Comparison of ENCODE assay signal across 10 mouse cellular contexts in the genomic region with DNA sequence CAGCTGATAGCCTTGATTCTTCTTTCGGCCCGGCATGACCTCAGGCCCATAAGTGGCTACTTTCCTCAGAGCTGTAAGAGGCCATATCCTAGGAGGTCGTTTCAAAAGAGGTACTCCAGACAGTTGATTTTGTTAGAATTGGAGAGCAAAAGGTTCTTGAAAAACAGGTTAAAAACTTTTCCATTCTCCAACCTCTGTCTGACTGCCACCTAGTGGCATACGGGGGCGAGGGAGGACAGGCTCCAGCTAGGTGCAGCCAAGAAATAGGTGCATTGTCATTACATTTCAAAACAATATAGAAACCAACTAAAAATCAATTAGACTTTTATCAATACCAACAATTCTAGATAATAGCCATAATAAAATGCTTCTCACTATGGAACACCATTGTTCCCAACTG.
DNase-seq lines count a peak whose midpoint lies in the region; ATAC-seq and TF ChIP-seq lines count a peak whose summit lies in the region.
"Had no signal": no experiment of that assay in that cellular context is flagged by ENCODE, and none has a peak within 500 bp of the region (broad histone marks: within the 10 kb centered on the region; RNA-seq: fewer than 3 reads in every experiment).

No protein-coding gene starts in this region.

- H3K4me3 ChIP-seq in heart, postnatal 0 days (ENCODE audit: low read depth, low read length), result no peak overlapping the region
- no peak overlapping the region for H3K4me3 ChIP-seq in neural tube, embryonic 15.5 days (replicated peaks)
- H3K4me3 ChIP-seq in midbrain, embryonic 16.5 days (ENCODE audit: low read depth, low read length), result no peak overlapping the region
- no peak overlapping the region for H3K4me3 ChIP-seq in forebrain, embryonic 10.5 days
- H3K4me3 ChIP-seq: heart, embryonic 13.5 days; midbrain, embryonic 15.5 days had no signal

- H3K9me3 ChIP-seq in heart, postnatal 0 days (replicated peaks; ENCODE audit: control insufficient read depth, low read length), result no peaks in the 10 kb centered on the region
- H3K9me3 ChIP-seq in neural tube, embryonic 15.5 days (replicated peaks), result no peaks in the 10 kb centered on the region
- no peaks in the 10 kb centered on the region for H3K9me3 ChIP-seq in midbrain, embryonic 16.5 days (replicated peaks; ENCODE audit: control insufficient read depth, low read length, poor library complexity, severe bottlenecking)
- no peaks in the 10 kb centered on the region for H3K9me3 ChIP-seq in forebrain, embryonic 10.5 days
- H3K9me3 ChIP-seq: midbrain, embryonic 15.5 days had no signal

- no peaks in the 10 kb centered on the region for H3K27me3 ChIP-seq in heart, postnatal 0 days (ENCODE audit: control insufficient read depth, insufficient read depth, low read length)
- H3K27me3 ChIP-seq in neural tube, embryonic 15.5 days (replicated peaks), result 0 out of 2 replicates have a peak, but pooled peaks cover 3% of the 10 kb centered on the region
- H3K27me3 ChIP-seq in midbrain, embryonic 16.5 days (ENCODE audit: control insufficient read depth, insufficient read depth, low read depth, low read length), result no peaks in the 10 kb centered on the region; the same call in 1 of the 2 replicates
- peaks cover 50% of the 10 kb centered on the region for H3K27me3 ChIP-seq in forebrain, embryonic 10.5 days (ENCODE audit: poor library complexity, severe bottlenecking)
- H3K27me3 ChIP-seq: heart, embryonic 13.5 days had no signal

- no peak for ATAC-seq in heart, postnatal 0 days (ENCODE audit: insufficient read depth, low read depth)
- no peak for ATAC-seq in neural tube, embryonic 15.5 days (ENCODE audit: low FRiP score)
- no peak for ATAC-seq in midbrain, embryonic 16.5 days
- ATAC-seq: midbrain, embryonic 15.5 days had no signal

- DNase-seq in heart, postnatal 0 days (ENCODE audit: low spot score), result no peak
- DNase-seq in heart, adult 8-10 months (ENCODE audit: low spot score), result no peak
- peak; percentile 12 for DNase-seq in neural tube, embryonic 10.5 days (ENCODE audit: extremely low spot score, low spot score)
- peak; percentile 3 for DNase-seq in brain, adult 2 months (ENCODE audit: low read depth, low spot score)
- peak; percentile 4 for DNase-seq in lung, postnatal 25 days (ENCODE audit: low spot score)
- no peak for DNase-seq in forebrain, embryonic 10.5 days (ENCODE audit: extremely low spot score, low spot score)

- H3K9ac ChIP-seq in heart, postnatal 0 days (replicated peaks; ENCODE audit: low read depth, low read length), result no peak overlapping the region
- H3K9ac ChIP-seq in neural tube, embryonic 15.5 days (replicated peaks), result no peak overlapping the region
- no peak overlapping the region for H3K9ac ChIP-seq in midbrain, embryonic 16.5 days (ENCODE audit: low read depth, low read length)
- H3K9ac ChIP-seq: heart, embryonic 13.5 days; midbrain, embryonic 15.5 days had no signal

- no peak overlapping the region for H3K27ac ChIP-seq in heart, postnatal 0 days (ENCODE audit: low read depth)
- H3K27ac ChIP-seq in neural tube, embryonic 15.5 days (replicated peaks), result no peak overlapping the region
- H3K27ac ChIP-seq in midbrain, embryonic 16.5 days (ENCODE audit: low read length), result no peak overlapping the region
- no peak overlapping the region for H3K27ac ChIP-seq in forebrain, embryonic 10.5 days
- H3K27ac ChIP-seq: heart, embryonic 13.5 days; midbrain, embryonic 15.5 days had no signal

- no peak for TF ChIP-seq EP300 in heart, postnatal 0 days (IDR thresholded peaks at IDR 0.05; ENCODE audit: low read depth)

- TF ChIP-seq CTCF in heart, postnatal 0 days (IDR thresholded peaks at IDR 0.05; ENCODE audit: low read depth), result peak; percentile 35

- no peak overlapping the region for H3K4me2 ChIP-seq in heart, postnatal 0 days (ENCODE audit: low read depth, low read length)
- H3K4me2 ChIP-seq in neural tube, embryonic 15.5 days, result no peak overlapping the region
- no peak overlapping the region for H3K4me2 ChIP-seq in midbrain, embryonic 16.5 days (ENCODE audit: low read length)
- H3K4me2 ChIP-seq: heart, embryonic 13.5 days; midbrain, embryonic 15.5 days had no signal

- no peaks in the 10 kb centered on the region for H3K36me3 ChIP-seq in heart, postnatal 0 days (replicated peaks; ENCODE audit: control insufficient read depth, insufficient read depth, low read length)
- no peaks in the 10 kb centered on the region for H3K36me3 ChIP-seq in neural tube, embryonic 15.5 days
- no peaks in the 10 kb centered on the region for H3K36me3 ChIP-seq in midbrain, embryonic 16.5 days (ENCODE audit: control insufficient read depth, insufficient read depth, low read length)
- H3K36me3 ChIP-seq in forebrain, embryonic 10.5 days (replicated peaks), result no peaks in the 10 kb centered on the region
- H3K36me3 ChIP-seq: heart, embryonic 13.5 days; midbrain, embryonic 15.5 days had no signal

- WGBS in heart, postnatal 0 days, result 25% methylated on average over 5 of the region's 5 CpGs
- 40% methylated on average over 5 of the region's 5 CpGs for WGBS in neural tube, embryonic 15.5 days
- WGBS in midbrain, embryonic 16.5 days, result 37% methylated on average over 5 of the region's 5 CpGs
- WGBS in forebrain, embryonic 10.5 days, result 47% methylated on average over 5 of the region's 5 CpGs

- H3K4me1 ChIP-seq in heart, postnatal 0 days (ENCODE audit: control insufficient read depth, insufficient read depth), result no peaks in the 10 kb centered on the region
- no peaks in the 10 kb centered on the region for H3K4me1 ChIP-seq in neural tube, embryonic 15.5 days
- H3K4me1 ChIP-seq in midbrain, embryonic 16.5 days (ENCODE audit: control insufficient read depth, insufficient read depth, low read length), result no peaks in the 10 kb centered on the region
- H3K4me1 ChIP-seq in forebrain, embryonic 10.5 days, result no peaks in the 10 kb centered on the region
- H3K4me1 ChIP-seq: heart, embryonic 13.5 days; midbrain, embryonic 15.5 days had no signal

Comparison
In these comparisons a context has a peak if more than half of its experiments do, and no peak if none do; other contexts are left out.
1. DNase-seq: peak in neural tube, embryonic 10.5 days (single experiment), brain, adult 2 months (single experiment) and lung, postnatal 25 days (single experiment); none in heart, postnatal 0 days (single experiment), heart, adult 8-10 months (single experiment) and forebrain, embryonic 10.5 days (single experiment).